Mouse (Mus musculus) kidney, adult 2 months (tissue): Measurements from ENCODE around the gene Ppp4r2. TPM values are rescaled to one million over a fixed set of nuclear protein-coding genes. Genes with fewer than 3 reads are reported as not detected.
A peak's percentile ranks its signal among the peaks of the same experiment; 100 is the strongest.

Source experiments
- DNase-seq: peaks from one replicate; pipeline ENCODE4 v3.0.0; 2021
- H3K27ac ChIP-seq: fragments of 200-500 bp; 2 replicates; pipeline ENCODE4 v1.5.1; 2012; ENCODE audit warnings: low read depth, low read length, control low read depth, inconsistent platforms; ENCODE audit not compliant: insufficient read depth
- H3K27me3 ChIP-seq: fragments of 200-500 bp; replicated peaks from 2 replicates; pipeline ENCODE4 v1.6.1; 2012; ENCODE audit warnings: mild to moderate bottlenecking, moderate library complexity, low read length, inconsistent platforms; ENCODE audit not compliant: control insufficient read depth, insufficient read depth
- H3K36me3 ChIP-seq: fragments of 200-500 bp; 2 replicates; pipeline ENCODE4 v1.6.1; 2012; ENCODE audit warnings: mild to moderate bottlenecking, moderate library complexity, low read length, inconsistent platforms; ENCODE audit not compliant: control insufficient read depth, insufficient read depth
- H3K4me1 ChIP-seq: fragments of 200-500 bp; 2 replicates; pipeline ENCODE4 v1.6.1; 2011; ENCODE audit warnings: low read length; ENCODE audit not compliant: control insufficient read depth, insufficient read depth
- H3K4me3 ChIP-seq: fragments of 200-500 bp; 2 replicates; pipeline ENCODE4 v1.5.1; 2011; ENCODE audit warnings: mild to moderate bottlenecking, low read depth, low read length, control low read depth; ENCODE audit not compliant: insufficient read depth
- CTCF ChIP-seq: fragments of 200-500 bp; conservative IDR thresholded peaks from 2 replicates; pipeline ENCODE4 v1.5.1; 2011; ENCODE audit warnings: low read depth, mild to moderate bottlenecking, control low read depth, low read length, moderate library complexity, mixed read lengths; ENCODE audit not compliant: insufficient read depth, insufficient read length
- POLR2A ChIP-seq: fragments of 200-500 bp; IDR thresholded peaks from one replicate; pipeline ENCODE4 v1.6.1; 2011; ENCODE audit warnings: low read depth, low read length, control low read depth
- WGBS: fragments of 180-500 bp; shearing (Covaris S2); methylation state at CpG from one replicate; pipeline ENCODE4 v1.1.7; 2018; 5-methylcytosine and 5-hydroxymethylcytosine counted together
- polyA plus RNA-seq: library from polyadenylated mRNA; depleted of rRNA; stranded (reverse); fragments of >200 nt; gene quantifications from 2 replicates; pipeline ENCODE4 v1.2.3, GENCODE M21; 2012

Ppp4r2 gene
- polyA plus RNA-seq, 1 experiment = 14.7 TPM

- Histone ChIP-seq H3K4me1 (no peaks in the 10 kb centered on the region), H3K27ac (no peak overlapping the region), H3K27me3 (no peaks in the 10 kb centered on the region), H3K4me3 (no peak overlapping the region), H3K36me3 (no peaks in the 10 kb centered on the region)
- TF ChIP-seq POLR2A = no peak
- 93% methylated on average over 4 of the region's 4 CpGs for WGBS
- no peak for DNase-seq
Observed at GRCm38 (mm10) chr6:100810117-100810516, 23.3 kb upstream of the Ppp4r2 start.

DNA sequence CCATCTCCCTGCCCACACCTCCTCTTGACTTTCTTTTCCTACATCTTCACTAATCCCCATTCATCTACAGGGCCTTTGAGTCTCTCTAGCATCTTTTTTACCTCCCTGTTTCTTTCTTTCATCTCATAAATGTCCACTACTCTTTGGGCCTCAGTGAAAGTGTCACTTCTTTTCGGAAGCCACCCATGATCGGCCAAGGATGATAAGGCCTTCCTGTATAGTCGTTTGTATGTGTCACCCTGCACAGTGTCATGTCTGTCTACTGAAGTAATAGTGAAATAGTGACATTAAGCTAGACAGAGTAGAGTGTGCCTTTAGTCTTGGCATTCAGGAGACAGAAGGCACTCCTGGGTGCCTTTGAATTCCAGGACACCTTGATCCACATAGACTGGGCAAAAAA lies 21.7 kb upstream of the Ppp4r2 start:
- no peaks in the 10 kb centered on the region for H3K36me3 ChIP-seq
- no peaks in the 10 kb centered on the region for H3K4me1 ChIP-seq
- no peak overlapping the region for H3K4me3 ChIP-seq
- DNase-seq = no peak
- H3K27ac ChIP-seq = no peak overlapping the region
- no peaks in the 10 kb centered on the region for H3K27me3 ChIP-seq
- TF ChIP-seq POLR2A = no peak
- TF ChIP-seq CTCF = no peak
- 63% methylated on average over 3 of the region's 3 CpGs for WGBS

GRCm38 (mm10) chr6:100821367-100821766 lies 12.1 kb upstream of the Ppp4r2 start:
- Histone ChIP-seq H3K36me3 (no peaks in the 10 kb centered on the region), H3K27ac (no peak overlapping the region), H3K4me1 (peaks cover 3% of the 10 kb centered on the region; the same call in 1 of the 2 replicates), H3K4me3 (no peak overlapping the region), H3K27me3 (no peaks in the 10 kb centered on the region)
- WGBS = 85% methylated on average over 2 of the region's 2 CpGs
- no peak for TF ChIP-seq POLR2A
- no peak for TF ChIP-seq CTCF
- DNase-seq = no peak

GRCm38 (mm10) chr6:100823356-100823755 lies 10.1 kb upstream of the Ppp4r2 start:
- no peak overlapping the region for H3K27ac ChIP-seq
- no peak overlapping the region for H3K4me3 ChIP-seq
- DNase-seq = no peak
- TF ChIP-seq POLR2A = no peak
- TF ChIP-seq CTCF = no peak
- WGBS = 85% methylated on average over 1 of the region's 1 CpGs
- no peaks in the 10 kb centered on the region for H3K27me3 ChIP-seq
- no peaks in the 10 kb centered on the region for H3K36me3 ChIP-seq
- H3K4me1 ChIP-seq = peaks cover 7% of the 10 kb centered on the region; the same call in 1 of the 2 replicates

GRCm38 (mm10) chr6:100824381-100824965 lies 8.9 kb upstream of the Ppp4r2 start:
- TF ChIP-seq POLR2A = no peak
- Histone ChIP-seq H3K27me3 (no peaks in the 10 kb centered on the region), H3K36me3 (no peaks in the 10 kb centered on the region), H3K27ac (no peak overlapping the region), H3K4me3 (no peak overlapping the region), H3K4me1 (peaks cover 7% of the 10 kb centered on the region; the same call in 1 of the 2 replicates)
- DNase-seq = no peak
- 75% methylated on average over 7 of the region's 7 CpGs for WGBS

DNA sequence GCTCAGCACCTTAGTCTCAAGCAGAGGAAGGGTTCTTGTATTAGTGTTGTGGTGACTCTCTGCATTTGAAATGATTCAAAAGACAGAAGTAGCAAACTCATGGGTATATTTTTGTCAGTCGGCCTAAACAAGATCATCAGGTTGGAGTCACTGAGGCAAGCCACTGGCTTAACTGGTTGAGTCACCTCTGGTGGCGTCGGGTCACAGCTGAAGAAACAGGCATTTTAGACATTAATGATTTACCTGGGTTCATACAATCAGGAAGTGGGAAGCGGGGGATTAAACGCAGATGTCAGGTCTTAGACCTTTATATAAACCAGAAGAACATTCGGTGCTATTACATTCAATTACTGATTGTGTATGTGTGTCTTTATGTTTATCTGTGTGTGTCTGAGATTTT lies 7.4 kb upstream of the Ppp4r2 start:
- 34% methylated on average over 6 of the region's 6 CpGs for WGBS
- TF ChIP-seq POLR2A (no peak), CTCF (no peak)
- Histone ChIP-seq H3K4me1 (peaks cover 7% of the 10 kb centered on the region; the same call in 1 of the 2 replicates), H3K36me3 (no peaks in the 10 kb centered on the region), H3K27me3 (no peaks in the 10 kb centered on the region), H3K4me3 (no peak overlapping the region), H3K27ac (peak overlapping the region; percentile 47; the same call in 1 of the 2 replicates)
- DNase-seq = peak; percentile 71

- H3K36me3 ChIP-seq = no peaks in the 10 kb centered on the region
- no peak for DNase-seq
- H3K4me1 ChIP-seq = peaks cover 7% of the 10 kb centered on the region; the same call in 1 of the 2 replicates
- H3K4me3 ChIP-seq = no peak overlapping the region
- H3K27me3 ChIP-seq = no peaks in the 10 kb centered on the region
- no peak overlapping the region for H3K27ac ChIP-seq
- TF ChIP-seq CTCF (no peak), POLR2A (no peak)
- WGBS = 87% methylated on average over 7 of the region's 7 CpGs
Observed at GRCm38 (mm10) chr6:100828565-100828964, 4.9 kb upstream of the Ppp4r2 start.
